Mouse (Mus musculus) CD4-positive, CD25-positive, alpha-beta regulatory T cell, adult 4 months (primary cell): Measurements from ENCODE around the gene Spaca6. TPM values are rescaled to one million over a fixed set of nuclear protein-coding genes. Genes with fewer than 3 reads are reported as not detected.

Experiments used
- ATAC-seq: one replicate; pipeline ENCODE4 v1.8.0; 2017
- polyA plus RNA-seq, 2 experiments: library from polyadenylated mRNA; unstranded; fragments of 100-300 nt; shearing (Covaris generic); gene quantifications; one replicate each; pipeline ENCODE4 v1.2.1; 2017

The Spaca6 gene
- 1 to 10 TPM; 5.8 to 6.1 TPM for polyA plus RNA-seq

DNA sequence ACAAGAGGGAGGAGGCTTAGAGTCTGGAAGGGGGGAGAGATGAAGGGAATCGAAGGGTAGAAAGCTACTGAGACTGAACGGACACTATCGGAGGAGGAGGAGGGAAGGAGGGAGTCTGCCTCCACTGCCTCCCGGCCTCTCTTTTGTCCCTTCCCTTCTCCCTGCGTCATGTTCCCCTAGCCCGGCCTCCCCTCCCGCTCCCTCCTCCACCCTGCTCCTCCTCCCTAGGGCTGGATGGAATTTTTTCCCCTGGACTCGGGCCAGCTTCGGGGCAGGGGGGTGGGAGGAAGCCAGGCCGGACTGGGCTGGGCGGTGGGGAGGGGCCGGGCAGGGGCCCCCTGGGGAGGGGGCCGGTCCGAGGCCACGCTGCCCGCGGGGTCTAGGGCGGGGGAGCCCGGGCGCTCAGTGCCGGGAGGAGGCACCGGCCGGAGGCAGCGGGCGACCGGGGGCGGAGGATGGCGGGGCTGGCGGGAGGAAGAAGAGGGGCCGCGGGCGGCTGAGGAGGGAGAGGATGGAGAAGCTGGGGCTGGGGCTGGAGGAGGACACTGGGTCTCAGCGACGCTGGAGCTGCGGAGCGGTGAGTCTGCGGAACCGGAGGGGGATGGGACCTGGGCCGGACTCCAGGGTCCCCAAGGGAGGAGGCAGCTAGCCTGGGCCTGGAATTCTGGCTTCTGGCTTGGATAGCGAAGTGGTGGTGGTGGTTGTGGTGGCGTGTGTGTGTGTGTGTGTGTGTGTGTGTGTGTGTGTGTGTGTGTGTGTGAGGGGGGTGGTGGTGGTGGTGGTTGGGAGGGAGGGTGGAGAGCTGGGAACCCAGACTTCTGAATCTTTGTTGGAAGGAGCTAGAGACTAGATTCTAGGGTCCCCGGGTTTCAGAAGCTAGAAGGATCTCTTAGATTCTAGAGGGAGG lies at the start of gene Spaca6:
Spaca6 (plus strand) TSS at position 408 of the 907 bp plus-strand sequence.
- ATAC-seq = peak; percentile 30

DNA sequence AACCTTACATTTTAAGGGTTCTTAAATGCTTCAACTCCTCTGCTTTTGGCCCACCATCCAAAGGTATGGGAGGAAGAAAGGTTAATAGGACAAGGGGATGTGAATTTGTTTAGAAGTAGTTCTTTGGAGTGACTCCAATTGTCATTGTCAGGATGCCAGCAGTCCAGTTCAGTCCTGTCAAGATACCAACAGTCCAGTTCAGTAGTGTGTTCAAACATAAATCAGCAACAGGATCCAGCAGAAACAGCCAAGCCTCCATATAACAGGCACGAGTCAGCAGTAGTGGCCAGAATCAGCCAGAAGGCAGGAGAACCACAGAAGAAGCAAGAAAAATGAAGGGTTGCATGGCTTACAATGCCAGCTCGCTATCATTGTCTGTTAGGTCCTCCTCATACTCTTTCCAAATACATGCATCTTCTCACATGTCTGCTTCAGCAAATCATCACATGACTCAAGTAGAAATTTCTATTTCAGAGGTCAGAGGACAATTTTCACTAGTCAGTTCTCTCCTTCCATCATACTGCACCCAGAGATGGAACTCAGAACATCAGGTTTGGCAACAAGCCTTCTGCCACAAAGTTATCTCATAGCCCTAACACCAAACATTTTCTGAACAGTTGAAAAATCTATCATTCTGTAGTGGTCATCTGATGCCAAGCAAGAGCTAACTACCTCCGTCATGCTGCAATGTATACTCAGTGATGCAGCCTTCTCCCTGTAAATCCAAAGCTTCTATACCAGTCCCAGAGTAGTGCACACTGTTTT lies 35.9 kb upstream of the Spaca6 start:
- ATAC-seq = no peak

DNA sequence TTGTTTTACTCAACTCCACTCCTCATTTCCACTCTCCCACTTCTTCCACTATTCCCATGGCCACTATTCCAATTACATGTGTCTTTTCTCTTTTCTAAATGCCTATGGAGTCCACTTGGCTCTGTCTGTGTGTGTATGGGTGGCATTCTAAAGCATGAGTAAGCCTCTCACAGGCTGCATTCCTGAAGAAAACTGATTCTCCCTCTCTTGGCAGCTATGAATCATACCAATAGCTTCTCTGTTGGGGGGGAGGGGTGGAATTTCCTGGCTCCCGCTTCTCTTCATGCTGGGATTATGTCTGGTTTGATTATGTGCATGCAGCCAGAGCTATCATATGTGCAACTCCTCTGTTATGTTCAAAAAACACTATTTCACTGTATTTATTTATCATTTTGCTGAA lies 34.4 kb upstream of the Spaca6 start:
- no peak for ATAC-seq

GRCm38 (mm10) chr17:17795527-17795926 lies 31.4 kb upstream of the Spaca6 start:
- no peak for ATAC-seq

GRCm38 (mm10) chr17:17823612-17824336 lies 3.2 kb upstream of the Spaca6 start:
- no peak for ATAC-seq

GRCm38 (mm10) chr17:17825921-17826591 lies 902 bp upstream of the Spaca6 start:
- peak; percentile 46 for ATAC-seq

DNA sequence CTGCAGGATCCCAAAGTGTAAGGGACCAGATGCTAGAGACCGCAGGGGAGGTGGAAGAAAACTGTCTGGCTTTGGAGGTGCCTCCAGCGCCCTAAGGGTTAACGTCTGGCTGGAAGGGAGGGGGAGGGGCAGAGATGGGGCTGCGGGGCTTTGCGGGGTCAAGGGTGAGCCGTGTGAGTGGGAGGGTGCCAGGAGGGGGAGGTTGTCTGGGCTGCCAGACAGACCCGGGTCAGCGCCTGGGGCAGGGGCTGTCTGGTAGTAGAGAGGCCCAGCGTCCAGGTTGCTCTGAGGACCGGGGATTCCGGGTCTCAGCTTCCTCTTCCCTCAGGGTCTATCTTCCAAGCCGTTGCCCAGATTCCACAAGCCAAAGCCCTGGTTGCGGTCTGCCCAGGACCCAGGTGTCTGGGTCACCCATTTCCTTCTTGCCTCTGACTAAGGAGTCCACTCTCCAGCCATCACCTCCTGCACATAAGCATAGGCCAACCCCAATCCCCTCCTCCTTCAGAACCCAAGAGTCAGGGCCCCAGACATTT lies 766 bp downstream of the Spaca6 start:
- ATAC-seq = no peak

DNA sequence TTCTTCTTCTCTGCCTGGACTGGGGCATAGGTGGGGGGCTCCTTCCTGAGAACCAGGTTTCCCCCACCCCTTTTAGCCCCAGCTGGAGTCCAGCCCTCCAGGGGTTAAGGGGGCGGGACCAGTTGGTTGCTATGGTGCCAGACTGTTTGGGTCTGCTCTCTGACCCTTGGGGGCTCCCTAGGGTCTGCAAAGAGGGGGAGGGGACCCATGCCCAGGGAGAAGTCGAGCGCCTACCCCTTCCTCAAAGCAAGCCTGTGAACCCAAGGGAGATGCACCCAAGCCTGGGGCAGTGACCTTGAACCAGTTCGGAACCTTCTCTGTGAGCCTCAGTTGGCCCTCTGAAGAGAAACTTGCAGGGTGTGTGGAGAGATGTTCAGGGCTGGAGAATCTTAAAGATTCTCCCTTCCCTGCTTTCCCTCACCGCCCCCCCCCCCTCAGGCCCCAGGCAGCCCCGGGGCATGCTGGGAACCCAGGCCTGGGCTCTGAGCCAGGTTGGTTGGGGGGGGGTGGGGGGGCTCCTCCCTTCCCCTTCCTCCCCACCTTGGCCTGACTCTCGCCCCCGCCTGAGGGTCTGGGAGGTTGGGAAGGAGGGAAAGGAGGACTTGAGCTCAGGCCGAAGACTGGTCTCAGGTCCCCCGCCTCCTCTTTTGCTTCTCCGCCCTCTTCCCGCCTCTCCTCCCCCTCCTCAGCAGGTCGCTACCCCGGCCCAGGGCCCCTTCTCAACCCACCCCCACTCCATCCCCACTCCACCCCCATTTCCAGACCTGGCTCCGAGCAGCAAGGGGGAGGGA lies 1.4 kb downstream of the Spaca6 start:
- ATAC-seq = no peak

GRCm38 (mm10) chr17:17829052-17829785 lies 2.3 kb downstream of the Spaca6 start:
- ATAC-seq = no peak

DNA sequence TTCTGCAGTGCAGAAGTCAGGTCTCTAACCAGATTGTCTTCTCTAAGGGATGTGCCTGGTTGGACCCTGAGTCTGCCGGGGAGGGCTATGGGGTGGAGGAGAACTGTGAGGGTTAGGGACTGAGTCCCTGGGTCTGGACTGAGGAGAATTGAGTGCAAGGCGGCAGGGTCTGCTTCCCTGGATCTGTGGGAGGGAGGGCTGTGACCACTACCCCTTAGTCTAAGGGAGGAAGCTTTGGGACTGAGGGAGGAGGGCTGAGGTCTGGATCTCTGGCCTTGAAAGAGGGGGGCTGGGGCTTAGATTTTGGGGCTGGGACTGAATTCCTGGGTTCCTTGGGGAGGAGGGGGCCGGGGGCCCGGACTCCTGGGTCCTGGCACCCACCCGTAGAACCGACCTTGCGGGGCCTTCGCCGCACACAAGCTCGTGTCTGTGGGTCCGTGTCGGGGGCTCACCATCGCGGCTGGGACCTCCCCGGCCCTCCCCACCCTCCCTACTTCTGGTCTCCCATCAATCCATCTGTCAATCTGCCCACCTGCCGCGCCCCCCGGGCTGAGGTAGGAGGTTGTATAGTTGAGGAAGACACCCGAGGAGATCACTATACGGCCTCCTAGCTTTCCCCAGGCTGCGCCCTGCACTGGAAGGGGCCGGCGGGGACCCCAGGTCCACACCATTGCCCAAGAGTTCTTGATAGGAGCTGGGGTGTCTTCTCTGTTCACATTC lies 3.0 kb downstream of the Spaca6 start:
- ATAC-seq = no peak

DNA sequence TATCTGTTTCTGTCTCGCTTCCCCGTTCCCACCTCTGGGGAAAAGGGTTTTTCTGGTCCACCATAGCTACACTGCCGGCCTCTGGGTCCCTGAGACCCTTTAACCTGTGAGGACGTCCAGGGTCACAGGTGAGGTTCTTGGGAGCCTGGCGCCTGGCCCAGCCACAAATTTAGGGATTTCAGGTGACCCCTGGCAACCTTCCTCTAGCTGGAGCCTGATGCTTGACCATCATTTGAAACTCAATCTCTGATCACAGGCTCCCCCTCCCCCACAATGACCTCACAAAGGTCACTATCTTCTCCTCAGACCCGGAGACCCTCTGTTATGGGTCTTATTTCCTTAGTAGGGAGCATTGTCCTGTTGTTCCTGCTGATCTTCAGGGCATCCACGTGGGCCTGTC lies 3.8 kb downstream of the Spaca6 start:
- no peak for ATAC-seq

DNA sequence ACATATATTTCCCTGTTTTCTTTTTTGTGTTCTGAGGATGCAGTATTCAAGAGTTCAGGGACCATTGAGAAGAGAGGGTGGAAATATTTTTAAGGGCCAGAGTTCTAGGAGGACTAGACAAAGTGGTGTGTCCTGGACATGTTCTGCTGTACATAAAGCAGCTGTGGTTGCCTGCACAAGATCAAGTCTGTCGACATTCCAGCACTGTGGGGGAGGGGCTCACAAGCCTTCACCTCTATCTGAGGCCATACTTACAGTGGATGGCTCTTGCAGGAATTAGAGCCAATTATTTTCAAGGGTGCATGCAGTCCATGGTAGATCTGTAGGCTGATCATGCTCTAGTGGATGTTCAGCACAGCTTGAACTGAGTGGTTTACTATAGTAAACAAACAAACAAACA lies 7.9 kb downstream of the Spaca6 start:
- no peak for ATAC-seq

DNA sequence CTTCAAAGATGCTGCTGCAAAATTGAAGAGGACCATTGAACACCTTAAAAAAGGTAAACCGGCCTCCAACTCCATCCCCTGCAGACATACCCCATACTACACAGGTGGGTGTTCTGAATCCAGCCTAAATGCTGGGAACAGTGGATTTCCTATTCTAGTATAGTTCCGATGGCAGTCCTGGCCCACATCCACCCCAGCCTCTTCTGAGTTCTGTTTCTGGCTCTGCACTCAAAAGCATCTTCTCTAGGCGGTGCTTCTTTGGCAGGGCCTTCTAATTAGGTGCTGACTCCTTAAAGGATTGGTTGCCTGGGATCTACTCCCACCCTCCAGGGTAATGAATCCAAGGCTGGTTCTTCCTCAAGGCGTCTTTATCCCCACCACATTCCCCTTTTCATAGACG lies 9.1 kb downstream of the Spaca6 start:
- ATAC-seq = no peak

DNA sequence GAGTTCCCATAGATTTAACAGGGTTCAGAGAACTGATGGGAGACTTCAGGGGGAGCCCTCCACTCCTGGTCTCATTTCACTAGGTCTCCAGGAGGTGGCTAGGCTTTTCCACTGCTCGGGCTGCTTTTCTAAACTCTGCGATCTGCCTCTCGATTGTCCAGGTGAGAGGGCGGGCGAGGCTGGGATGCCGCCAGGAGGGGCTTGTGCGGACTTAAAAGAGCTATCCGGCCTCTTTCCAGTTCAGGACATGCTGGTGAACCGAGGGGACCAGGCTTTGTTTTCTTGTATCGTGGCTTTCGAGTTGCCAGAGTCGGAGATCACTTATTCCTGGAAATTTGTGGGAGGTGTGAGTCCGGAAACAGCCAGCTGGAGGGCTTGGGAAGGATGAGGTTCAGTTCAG lies 10.5 kb downstream of the Spaca6 start:
- ATAC-seq = no peak

DNA sequence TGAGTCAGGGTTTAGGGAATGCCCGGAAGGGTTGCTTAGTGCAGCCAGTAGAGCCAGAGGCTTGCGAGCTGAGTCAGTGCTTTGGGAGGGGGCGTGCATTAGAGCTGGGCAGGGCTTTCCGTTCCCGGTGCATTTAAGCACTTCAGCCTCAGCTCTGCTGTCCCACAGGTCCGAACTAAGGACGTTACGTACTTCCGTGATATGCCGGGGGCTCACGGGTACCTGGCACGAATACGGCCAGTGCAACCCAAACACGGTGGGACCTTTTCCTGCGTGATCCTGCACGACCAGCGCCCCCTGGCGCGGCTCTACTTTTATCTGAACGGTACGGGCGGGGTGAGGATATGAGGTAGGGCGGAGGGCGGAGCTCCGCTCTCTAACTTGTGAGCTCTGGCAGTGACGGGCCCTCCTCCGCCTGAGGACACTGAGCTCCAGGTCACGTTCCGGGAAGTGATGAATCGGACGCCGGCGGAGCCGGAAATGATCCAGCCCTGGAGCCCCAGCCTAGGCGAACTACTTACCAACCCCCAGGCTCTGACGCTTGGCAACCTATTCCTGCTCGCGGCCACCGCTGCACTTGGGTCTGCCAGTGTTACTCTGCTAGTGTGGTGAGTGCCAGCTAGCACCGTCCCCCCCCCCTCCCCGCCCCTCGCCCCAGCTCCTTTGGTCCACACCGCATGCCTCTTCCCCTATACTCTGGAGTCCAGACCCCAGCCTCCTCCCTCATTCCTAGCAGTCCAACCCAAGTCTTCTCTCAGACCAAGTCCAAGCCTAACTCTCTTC lies 11.2 kb downstream of the Spaca6 start:
- ATAC-seq = peak; percentile 95

- ATAC-seq = no peak
These were observed 12.3 kb downstream of the Spaca6 start for GRCm38 (mm10) chr17:17839276-17839675.

DNA sequence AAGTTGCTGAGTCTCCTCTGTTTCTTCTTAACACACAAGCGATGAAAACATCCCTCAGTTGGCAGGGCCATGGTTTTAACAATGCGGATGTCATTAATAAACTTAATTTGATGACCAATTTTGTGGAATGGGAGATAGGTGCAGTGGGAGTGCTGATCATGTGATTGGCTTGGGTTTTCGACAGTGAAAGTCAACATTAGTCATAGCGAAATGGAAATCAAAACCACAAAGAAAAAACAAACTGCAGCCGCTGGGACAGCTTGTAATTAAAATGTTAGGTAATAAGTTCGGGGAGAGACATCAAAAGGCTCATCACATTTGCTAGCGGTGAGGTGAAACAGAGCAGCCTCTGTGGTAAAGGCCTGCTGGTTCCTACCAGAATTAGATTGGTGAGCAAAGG lies 13.8 kb downstream of the Spaca6 start:
- no peak for ATAC-seq

DNA sequence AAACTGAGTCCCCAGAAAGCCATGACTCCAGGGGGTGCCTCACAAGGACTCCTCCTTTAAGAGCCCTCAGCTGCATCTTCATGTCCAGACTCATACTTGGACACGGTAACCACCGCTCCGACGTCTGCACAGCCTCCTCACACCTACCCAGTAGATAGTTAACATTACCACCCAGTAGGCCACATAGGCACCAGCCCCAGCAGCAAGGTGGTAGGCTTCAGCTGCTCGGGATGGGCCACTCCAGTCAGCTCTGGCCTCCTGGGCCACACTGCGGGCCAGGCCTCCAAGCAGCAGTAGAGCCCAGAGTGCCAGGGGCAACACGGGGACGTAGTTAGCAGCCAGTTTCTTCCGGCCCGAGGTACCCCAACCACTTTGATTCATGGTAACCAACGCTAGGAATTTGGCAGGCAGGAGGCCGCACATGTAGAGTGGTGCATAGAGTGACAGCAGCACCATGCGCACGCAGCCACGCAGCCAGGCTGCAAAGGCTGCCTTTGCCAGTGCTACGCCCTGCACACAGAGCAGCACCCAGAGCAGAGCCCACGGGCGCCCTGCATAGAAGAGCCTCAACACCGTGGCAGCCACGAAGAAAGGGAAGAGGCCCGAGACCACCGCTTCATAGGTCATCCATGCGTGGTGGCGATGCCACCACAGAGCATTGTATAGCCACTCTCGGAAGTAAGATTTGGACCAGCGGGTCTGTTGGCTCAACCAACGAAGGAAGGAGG lies 16.7 kb downstream of the Spaca6 start:
- ATAC-seq = no peak
